Mouse (Mus musculus) stomach, embryonic 15.5 days (tissue): ENCODE results near the gene Olfr412. TPM values are rescaled to one million over a fixed set of nuclear protein-coding genes. Genes with fewer than 3 reads are reported as not detected.

Source experiments
- ATAC-seq: fragments of 200-750 bp; cut with Nextera tagmentation; 2 replicates; pipeline ENCODE4 v1.8.0; 2017; ENCODE audit warnings: low read depth, moderate number of reproducible peaks, moderate TSS enrichment; ENCODE audit not compliant: insufficient read depth, low FRiP score
- H3K27ac ChIP-seq: fragments of 300-500 bp; sonication (generic); 2 replicates; pipeline ENCODE4 v1.5.1; 2015; ENCODE audit warnings: mild to moderate bottlenecking, inconsistent platforms
- H3K27me3 ChIP-seq: fragments of 300-500 bp; sonication (generic); replicated peaks from 2 replicates; pipeline ENCODE4 v1.6.1; 2015; ENCODE audit warnings: inconsistent platforms
- H3K36me3 ChIP-seq: fragments of 300-500 bp; sonication (generic); 2 replicates; pipeline ENCODE4 v1.6.1; 2015; ENCODE audit warnings: inconsistent platforms
- H3K4me1 ChIP-seq: fragments of 300-500 bp; sonication (generic); 2 replicates; pipeline ENCODE4 v1.6.1; 2015; ENCODE audit warnings: inconsistent platforms
- H3K4me2 ChIP-seq: fragments of 300-500 bp; sonication (generic); 2 replicates; pipeline ENCODE4 v1.6.1; 2015; ENCODE audit warnings: mild to moderate bottlenecking, inconsistent platforms
- H3K4me3 ChIP-seq: fragments of 300-500 bp; sonication (generic); replicated peaks from 2 replicates; pipeline ENCODE4 v1.5.1; 2015; ENCODE audit warnings: inconsistent platforms
- H3K9ac ChIP-seq: fragments of 300-500 bp; sonication (generic); 2 replicates; pipeline ENCODE4 v1.6.1; 2015; ENCODE audit warnings: inconsistent platforms
- H3K9me3 ChIP-seq: fragments of 300-500 bp; sonication (generic); 2 replicates; pipeline ENCODE4 v1.6.1; 2016; ENCODE audit warnings: inconsistent platforms
- WGBS: fragments of 180-500 bp; shearing (Covaris S2); methylation state at CpG from one replicate; pipeline ENCODE4 v1.1.7; 2015; 5-methylcytosine and 5-hydroxymethylcytosine counted together
- polyA plus RNA-seq: library from polyadenylated mRNA; unstranded; fragments of >200 nt; fragmentation: Nextera tagmentation; extraction: Ambion mirVana; gene quantifications from 2 replicates; pipeline ENCODE4 v1.2.1, GENCODE M21; 2015

Olfr412 gene
- polyA plus RNA-seq, 1 experiment from 2014 or later, result not detected

DNA sequence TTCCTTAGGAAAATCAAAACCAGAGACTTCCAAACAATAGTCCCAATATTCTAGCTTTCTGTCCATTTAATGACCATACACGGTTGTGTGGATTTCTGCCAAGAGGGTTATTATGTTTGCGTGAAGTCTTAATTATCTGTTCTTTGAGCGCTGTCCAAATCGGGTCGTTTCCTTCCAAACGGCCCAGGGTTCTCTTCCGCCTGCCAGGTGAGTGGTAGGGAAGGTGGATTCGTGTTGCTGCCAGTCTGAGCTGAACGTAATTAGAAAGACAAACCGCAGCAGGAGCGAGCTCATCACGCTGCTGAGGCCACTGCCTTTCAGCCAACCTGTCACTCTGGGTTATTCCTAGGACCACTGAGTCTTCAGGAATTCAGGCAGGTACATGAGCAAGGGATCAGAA lies 53.9 kb downstream of the Olfr412 start:
- 78% methylated on average over 12 of the region's 12 CpGs for WGBS
- Histone ChIP-seq H3K9me3 (no peaks in the 10 kb centered on the region), H3K27me3 (no peaks in the 10 kb centered on the region), H3K4me2 (no peak overlapping the region), H3K4me1 (0 out of 2 replicates have a peak, but pooled peaks cover 4% of the 10 kb centered on the region), H3K27ac (no peak overlapping the region), H3K4me3 (no peak overlapping the region), H3K9ac (no peak overlapping the region), H3K36me3 (no peaks in the 10 kb centered on the region)
- no peak for ATAC-seq

Other genes starting within 250 kb of the Olfr412 start
- gene Olfr401, start 248.4 kb upstream of the Olfr412 start, polyA plus RNA-seq, result not detected in 2 replicates
- not detected in 2 replicates for gene Olfr402, start 208.5 kb upstream of the Olfr412 start, polyA plus RNA-seq
- not detected in 2 replicates for gene Olfr403, start 175.8 kb upstream of the Olfr412 start, polyA plus RNA-seq
- gene Olfr43, start 150.7 kb upstream of the Olfr412 start, polyA plus RNA-seq, result not detected in 2 replicates
- gene Olfr406, start 102.3 kb upstream of the Olfr412 start, polyA plus RNA-seq, result not detected in 2 replicates
- not detected in 2 replicates for gene Olfr59, start 78.3 kb upstream of the Olfr412 start, polyA plus RNA-seq
- gene Olfr410, start 24.0 kb upstream of the Olfr412 start, polyA plus RNA-seq, result not detected in 2 replicates
- gene Olfr411, start 9.4 kb upstream of the Olfr412 start, polyA plus RNA-seq, result not detected in 2 replicates
- 13.1 and 21.2 TPM in 2 replicates for gene Rap1gap2, start 248.8 kb downstream of the Olfr412 start, polyA plus RNA-seq